Mouse (Mus musculus) heart, embryonic 12.5 days (tissue): ENCODE results near the gene Lcn2. TPM values are rescaled to one million over a fixed set of nuclear protein-coding genes. Genes with fewer than 3 reads are reported as not detected.

Experiments
- ATAC-seq: fragments of 200-750 bp; cut with Nextera tagmentation; 2 replicates; pipeline ENCODE4 v1.8.0; 2017; ENCODE audit warnings: moderate TSS enrichment, moderate library complexity; ENCODE audit not compliant: insufficient number of reproducible peaks, low FRiP score
- H3K27ac ChIP-seq: fragments of 300-500 bp; sonication (generic); 2 replicates; pipeline ENCODE4 v1.5.1; 2016; ENCODE audit warnings: mild to moderate bottlenecking, moderate library complexity; ENCODE audit not compliant: poor library complexity, severe bottlenecking
- H3K27me3 ChIP-seq: fragments of 300-500 bp; sonication (generic); replicated peaks from 2 replicates; pipeline ENCODE4 v1.6.1; 2016; ENCODE audit warnings: mild to moderate bottlenecking, moderate library complexity
- H3K36me3 ChIP-seq: fragments of 300-500 bp; sonication (generic); 2 replicates; pipeline ENCODE4 v1.6.1; 2016; ENCODE audit warnings: mild to moderate bottlenecking, moderate library complexity
- H3K4me1 ChIP-seq: fragments of 300-500 bp; sonication (generic); replicated peaks from 2 replicates; pipeline ENCODE4 v1.6.1; 2016; ENCODE audit warnings: mild to moderate bottlenecking
- H3K4me2 ChIP-seq: fragments of 300-500 bp; sonication (generic); 2 replicates; pipeline ENCODE4 v1.6.1; 2016; ENCODE audit warnings: mild to moderate bottlenecking, moderate library complexity
- H3K4me3 ChIP-seq: fragments of 300-500 bp; sonication (generic); 2 replicates; pipeline ENCODE4 v1.5.1; 2016; ENCODE audit warnings: mild to moderate bottlenecking
- H3K9ac ChIP-seq: fragments of 300-500 bp; sonication (generic); 2 replicates; pipeline ENCODE4 v1.6.1; 2016; ENCODE audit warnings: mild to moderate bottlenecking, moderate library complexity
- H3K9me3 ChIP-seq: fragments of 300-500 bp; sonication (generic); replicated peaks from 2 replicates; pipeline ENCODE4 v1.6.1; 2016; ENCODE audit warnings: mild to moderate bottlenecking, moderate library complexity
- WGBS: fragments of 180-500 bp; shearing (Covaris S2); methylation state at CpG from one replicate; pipeline ENCODE4 v1.1.7; 2016; 5-methylcytosine and 5-hydroxymethylcytosine counted together
- polyA plus RNA-seq: library from polyadenylated mRNA; unstranded; fragments of >200 nt; fragmentation: Nextera tagmentation; extraction: Ambion mirVana; gene quantifications from 2 replicates; pipeline ENCODE4 v1.2.1, GENCODE M21; 2016

Lcn2 gene
- polyA plus RNA-seq, 1 experiment from 2014 or later: 0.38 TPM

GRCm38 (mm10) chr2:32342039-32342438, 46.0 kb downstream of the Lcn2 start:
- Histone ChIP-seq H3K27me3 (peaks cover 42% of the 10 kb centered on the region), H3K9me3 (0 out of 2 replicates have a peak, but pooled peaks cover 3% of the 10 kb centered on the region), H3K4me3 (no peak overlapping the region), H3K27ac (no peak overlapping the region), H3K4me1 (no peaks in the 10 kb centered on the region), H3K36me3 (no peaks in the 10 kb centered on the region), H3K9ac (no peak overlapping the region), H3K4me2 (no peak overlapping the region)
- WGBS: 79% methylated on average over 4 of the region's 4 CpGs
- no peak for ATAC-seq

GRCm38 (mm10) chr2:32341634-32341939, 46.5 kb downstream of the Lcn2 start:
- 79% methylated on average over 4 of the region's 4 CpGs for WGBS
- Histone ChIP-seq H3K4me2 (no peak overlapping the region), H3K9me3 (0 out of 2 replicates have a peak, but pooled peaks cover 3% of the 10 kb centered on the region), H3K36me3 (no peaks in the 10 kb centered on the region), H3K4me1 (no peaks in the 10 kb centered on the region), H3K4me3 (no peak overlapping the region), H3K9ac (no peak overlapping the region), H3K27me3 (peaks cover 42% of the 10 kb centered on the region), H3K27ac (no peak overlapping the region)
- ATAC-seq: no peak

GRCm38 (mm10) chr2:32340836-32341633, 47.0 kb downstream of the Lcn2 start:
- ATAC-seq: no peak

GRCm38 (mm10) chr2:32339912-32340642, 48.0 kb downstream of the Lcn2 start:
- Histone ChIP-seq H3K27me3 (peaks cover 53% of the 10 kb centered on the region), H3K4me1 (no peaks in the 10 kb centered on the region), H3K36me3 (no peaks in the 10 kb centered on the region), H3K27ac (no peak overlapping the region), H3K4me3 (no peak overlapping the region), H3K4me2 (no peak overlapping the region), H3K9ac (no peak overlapping the region), H3K9me3 (0 out of 2 replicates have a peak, but pooled peaks cover 3% of the 10 kb centered on the region)
- ATAC-seq: no peak
- 33% methylated on average over 26 of the region's 26 CpGs for WGBS

More at GRCm38 (mm10) chr2:32340836-32341633, 47.0 kb downstream of the Lcn2 start:
- Histone ChIP-seq H3K36me3 (no peaks in the 10 kb centered on the region), H3K4me2 (no peak overlapping the region), H3K27me3 (peaks cover 44% of the 10 kb centered on the region), H3K9me3 (0 out of 2 replicates have a peak, but pooled peaks cover 3% of the 10 kb centered on the region), H3K4me1 (no peaks in the 10 kb centered on the region), H3K27ac (no peak overlapping the region), H3K9ac (no peak overlapping the region), H3K4me3 (no peak overlapping the region)
- 77% methylated on average over 13 of the region's 13 CpGs for WGBS

GRCm38 (mm10) chr2:32335888-32336287, 52.2 kb downstream of the Lcn2 start:
- no peak overlapping the region for H3K4me2 ChIP-seq
- WGBS: 42% methylated on average over 15 of the region's 15 CpGs
- no peak overlapping the region for H3K4me3 ChIP-seq
- peaks cover 67% of the 10 kb centered on the region for H3K27me3 ChIP-seq
- no peak overlapping the region for H3K27ac ChIP-seq
- no peak overlapping the region for H3K9ac ChIP-seq
- ATAC-seq: no peak
- H3K36me3 ChIP-seq: no peaks in the 10 kb centered on the region
- H3K9me3 ChIP-seq: 0 out of 2 replicates have a peak, but pooled peaks cover 3% of the 10 kb centered on the region
- H3K4me1 ChIP-seq: no peaks in the 10 kb centered on the region

Other genes starting within 250 kb of the Lcn2 start
- 54.7 and 66.5 TPM in 2 replicates for gene Prrc2b, start 237.2 kb downstream of the Lcn2 start, polyA plus RNA-seq
- gene Pomt1, start 151.7 kb downstream of the Lcn2 start, polyA plus RNA-seq: 16.6 and 18.3 TPM in 2 replicates
- 42.7 and 44.2 TPM in 2 replicates for gene Uck1, start 128.1 kb downstream of the Lcn2 start, polyA plus RNA-seq
- 28.4 and 30.7 TPM in 2 replicates for gene Golga2, start 100.9 kb downstream of the Lcn2 start, polyA plus RNA-seq
- gene Swi5, start 100.2 kb downstream of the Lcn2 start, polyA plus RNA-seq: 284 and 317 TPM in 2 replicates
- 40.5 and 42.2 TPM in 2 replicates for gene Ciz1, start 35.9 kb downstream of the Lcn2 start, polyA plus RNA-seq
- 6.2 and 7.6 TPM in 2 replicates for gene Dnm1, start 34.9 kb downstream of the Lcn2 start, polyA plus RNA-seq
- gene 1110008P14Rik, start 6.3 kb downstream of the Lcn2 start, polyA plus RNA-seq: 48.2 and 48.9 TPM in 2 replicates
- gene Ptges2, start 7.6 kb upstream of the Lcn2 start, polyA plus RNA-seq: 39.9 and 44.9 TPM in 2 replicates
- 4.7 and 5.4 TPM in 2 replicates for gene Naif1, start 62.2 kb upstream of the Lcn2 start, polyA plus RNA-seq
- gene Slc25a25, start 63.2 kb upstream of the Lcn2 start, polyA plus RNA-seq: 13.0 and 14.3 TPM in 2 replicates
- gene Fam102a, start 147.1 kb upstream of the Lcn2 start, polyA plus RNA-seq: 7.9 and 9.0 TPM in 2 replicates
- 68.0 and 71.5 TPM in 2 replicates for gene Dpm2, start 182.6 kb upstream of the Lcn2 start, polyA plus RNA-seq
- gene Pip5kl1, start 186.5 kb upstream of the Lcn2 start, polyA plus RNA-seq: 0.23 and 0.33 TPM in 2 replicates
- gene 9430097D07Rik, start 187.4 kb upstream of the Lcn2 start, polyA plus RNA-seq: 0.18 and 0.24 TPM in 2 replicates
- 45.6 and 47.2 TPM in 2 replicates for gene St6galnac4, start 198.8 kb upstream of the Lcn2 start, polyA plus RNA-seq
- 31.6 and 35.3 TPM in 2 replicates for gene St6galnac6, start 211.5 kb upstream of the Lcn2 start, polyA plus RNA-seq
- gene Ak1, start 233.5 kb upstream of the Lcn2 start, polyA plus RNA-seq: 285 and 294 TPM in 2 replicates